Mouse (Mus musculus) R1 (cell line): Measurements from ENCODE around the gene Mkrn2os.
"Not testable (repeated sequence)": the region's sequence is repeated elsewhere in the genome, so short reads cannot be mapped to it uniquely, and the experiment has no call there.

Experiments used
- DNase-seq: peaks from one replicate; pipeline ENCODE4 v3.0.0-alpha.2; 2018; ENCODE audit warnings: low read depth, low spot score

The Mkrn2os gene

DNA sequence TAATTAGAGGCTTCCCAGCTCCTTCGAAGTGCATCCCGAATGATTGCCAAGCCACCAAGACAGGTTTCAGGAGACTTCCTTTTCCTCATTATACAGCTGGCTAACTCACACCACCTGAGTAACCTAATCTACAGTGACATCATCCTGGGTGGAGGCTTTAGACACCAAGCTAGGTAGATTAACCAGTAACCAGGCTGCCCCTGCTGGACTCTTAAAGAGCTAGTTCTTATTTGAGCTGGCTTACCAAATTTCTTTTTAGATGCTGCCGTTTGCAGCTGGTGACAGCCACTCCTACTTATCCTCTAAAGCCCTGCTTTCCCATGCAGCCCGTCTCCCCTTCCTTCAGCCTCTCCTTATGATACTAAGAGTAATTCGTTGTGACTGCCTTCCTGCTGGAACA, at the start of gene Mkrn2os:
Gene Mkrn2os, minus strand, starts transcription at position 119 of the 400 bp plus-strand sequence.
- no peak for DNase-seq

DNA sequence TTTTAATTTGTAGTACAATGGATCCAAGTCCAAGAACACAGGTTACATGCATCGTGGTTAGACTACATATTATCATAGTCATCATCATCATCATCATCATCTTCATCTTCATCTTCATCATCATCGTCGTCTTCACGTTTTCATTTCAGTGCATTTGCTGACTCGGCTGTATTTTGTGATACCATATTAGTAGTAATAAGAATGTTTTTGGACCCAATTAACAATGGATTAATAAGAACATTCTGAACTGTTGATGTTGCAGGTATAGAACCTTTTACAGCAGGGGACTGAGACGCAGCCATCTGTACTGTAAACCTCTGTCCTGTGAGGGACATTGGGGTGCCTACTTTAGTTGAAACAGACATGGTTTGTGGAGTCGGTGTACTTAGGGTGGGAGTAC, 45.8 kb upstream of the Mkrn2os start:
- not testable (repeated sequence) for DNase-seq

DNA sequence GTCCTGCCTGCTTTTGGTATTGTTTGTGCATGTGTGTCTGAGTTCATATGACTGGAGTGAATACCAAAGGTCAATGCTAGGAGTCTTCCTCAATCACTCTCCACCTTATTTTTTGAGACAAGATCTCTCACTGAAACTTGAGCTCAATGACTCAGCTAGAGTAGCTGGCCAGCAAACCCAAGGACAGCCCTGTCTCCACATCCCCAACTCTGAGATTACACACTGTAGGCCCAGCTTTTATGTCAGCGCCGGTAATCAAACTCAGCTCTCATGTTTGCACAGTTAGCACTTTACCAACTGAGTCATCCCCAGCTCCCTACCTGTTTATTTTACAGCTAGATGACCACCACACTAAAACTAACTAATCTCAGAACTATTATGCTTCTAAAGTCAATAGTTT, 41.6 kb upstream of the Mkrn2os start:
- DNase-seq, result no peak

DNA sequence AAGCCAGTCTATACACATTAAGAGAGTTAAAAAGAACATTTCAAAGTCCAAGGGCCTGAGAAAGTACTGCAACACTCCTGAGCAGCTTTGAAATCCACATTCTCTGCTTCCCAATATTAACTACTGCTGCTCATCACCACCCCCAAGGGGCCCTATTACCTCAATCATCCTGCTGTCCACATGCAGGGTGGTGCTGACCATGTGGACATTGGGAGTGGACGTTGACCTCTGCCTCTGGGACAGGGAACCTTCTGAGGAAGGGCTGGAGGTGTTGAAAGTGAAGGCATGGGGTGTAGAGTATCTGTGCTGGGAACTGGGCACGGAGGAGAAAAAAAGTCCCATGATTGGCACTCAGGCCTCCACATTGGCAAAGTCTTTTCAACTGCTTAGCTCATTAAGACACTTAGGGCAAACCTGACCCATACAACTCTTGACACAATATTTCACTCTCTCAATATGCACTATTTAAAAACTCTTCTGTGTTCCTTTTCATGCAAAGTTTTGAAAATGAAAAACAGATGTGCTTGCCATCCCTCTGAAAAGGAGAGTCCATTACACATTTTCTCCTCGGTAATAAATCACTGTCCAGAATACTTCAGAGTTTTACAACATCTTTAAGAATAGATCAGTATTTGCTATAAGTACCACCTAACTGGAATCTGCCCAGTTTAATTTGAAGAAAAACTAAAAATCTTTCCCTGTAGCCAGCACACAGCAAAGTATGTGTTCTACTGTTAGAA, 38.9 kb upstream of the Mkrn2os start:
- no peak for DNase-seq

DNA sequence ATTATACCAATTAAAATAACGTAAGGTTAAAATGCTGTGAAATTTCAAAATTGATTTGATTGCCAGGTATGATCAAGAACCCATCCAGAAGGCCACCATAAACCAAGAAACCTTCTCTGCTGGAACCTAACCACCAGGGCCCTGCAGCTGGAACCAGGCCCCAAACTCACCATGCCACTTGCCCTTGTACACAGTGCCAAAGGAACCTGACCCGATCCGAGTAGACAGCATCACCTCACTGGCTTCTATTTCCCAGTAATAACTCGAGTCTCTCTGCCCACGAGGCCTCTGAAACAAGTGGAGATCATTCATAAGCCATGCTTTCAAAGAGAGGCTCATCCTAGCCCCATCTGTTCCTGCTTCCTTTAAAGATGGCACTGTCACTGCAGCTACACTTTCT, 33.7 kb upstream of the Mkrn2os start:
- no peak for DNase-seq

DNA sequence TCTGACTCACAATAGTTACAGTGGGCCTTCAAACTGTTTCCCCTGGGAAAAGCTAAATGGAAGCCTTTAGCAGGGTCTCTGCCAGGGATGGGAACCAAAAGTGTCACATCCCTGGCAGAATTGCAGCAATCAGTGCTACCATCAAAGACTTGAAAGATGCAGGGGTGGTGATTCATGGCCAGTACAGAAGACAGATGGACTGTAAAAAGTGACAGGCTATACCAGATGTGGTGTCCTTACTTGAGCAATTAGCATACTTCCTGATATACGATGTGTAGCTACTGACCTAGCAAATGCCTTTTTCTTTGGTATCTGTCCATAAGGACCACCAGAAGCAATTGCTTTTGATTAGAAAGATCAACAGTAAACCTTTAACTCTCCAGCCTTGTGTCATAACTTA, 28.6 kb upstream of the Mkrn2os start:
- DNase-seq, result no peak

DNA sequence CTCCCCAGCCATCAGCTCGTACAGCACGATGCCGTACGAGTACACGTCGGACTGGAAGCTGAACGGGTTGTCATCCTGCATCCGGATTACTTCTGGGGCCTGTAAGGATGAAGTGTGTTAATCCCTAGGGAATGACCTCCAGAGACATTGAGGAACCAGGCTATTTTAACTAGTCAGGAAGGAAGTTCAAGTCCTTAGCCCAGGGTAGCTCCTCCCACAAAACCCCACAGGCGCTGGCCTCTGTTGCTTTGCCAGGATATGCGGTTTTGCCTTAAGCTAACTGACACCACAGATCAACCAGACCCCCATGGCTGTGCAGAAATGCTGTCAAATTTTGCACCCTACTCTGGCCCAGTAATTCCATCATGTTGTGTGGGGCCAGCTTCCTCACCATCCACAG, 27.4 kb upstream of the Mkrn2os start:
- peak; percentile 62 for DNase-seq

DNA sequence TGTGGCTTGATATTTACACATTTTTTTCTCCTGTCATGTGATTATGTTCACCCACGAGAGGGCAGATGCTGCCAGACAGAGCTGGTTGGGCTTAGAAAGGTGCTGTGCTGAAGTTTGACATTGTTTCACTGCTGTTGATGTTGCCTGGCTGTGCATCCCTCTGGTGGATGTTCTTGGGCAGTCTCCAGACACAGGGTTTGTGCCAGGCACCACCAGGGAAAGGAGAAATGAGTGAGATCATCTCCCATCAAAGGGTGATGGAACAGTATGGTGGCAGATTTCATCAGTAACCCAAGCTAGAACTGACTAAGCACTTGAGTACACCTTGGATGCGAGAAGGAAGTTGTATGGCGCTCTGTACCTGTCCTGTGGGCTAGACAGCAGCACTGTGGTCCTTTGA, 23.6 kb upstream of the Mkrn2os start:
- DNase-seq, result no peak

DNA sequence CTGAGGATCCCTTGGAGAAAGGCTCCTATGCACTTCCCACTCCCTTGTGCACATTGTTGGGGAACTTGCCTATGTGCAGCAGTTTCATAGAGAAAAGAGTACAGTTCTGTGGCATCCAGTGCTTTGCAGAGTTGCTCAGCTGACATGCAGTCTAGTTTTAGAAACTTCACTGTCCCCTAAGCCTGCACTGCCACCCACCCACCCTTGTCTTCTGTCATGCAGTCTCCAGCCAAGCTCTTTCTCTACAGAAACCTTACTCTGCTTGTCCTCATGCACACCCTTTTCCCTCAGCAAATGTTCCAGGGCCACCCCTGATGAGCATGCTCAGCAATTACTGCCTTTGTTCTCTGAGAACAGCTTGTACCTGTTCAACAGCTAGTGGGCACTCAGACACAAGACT, 21.4 kb upstream of the Mkrn2os start:
- no peak for DNase-seq

DNA sequence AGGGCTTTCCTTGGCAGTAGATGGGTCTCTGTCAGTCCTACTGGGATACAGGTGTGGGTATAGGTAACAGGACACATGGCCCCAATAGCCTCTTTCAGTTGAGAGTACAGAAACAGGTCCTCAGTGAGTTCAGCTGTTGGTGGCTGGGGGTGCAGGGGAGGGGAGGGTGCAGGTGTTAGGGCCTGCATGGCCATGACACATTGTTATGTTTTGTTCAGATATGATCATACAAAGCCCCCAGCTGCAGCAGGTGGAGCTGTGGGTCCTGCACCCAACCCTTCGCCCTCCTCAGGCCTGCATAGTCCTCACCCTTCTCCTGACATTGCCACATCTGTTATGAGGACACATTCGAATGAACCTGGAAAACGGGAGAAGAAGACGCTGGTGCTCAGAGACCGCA, 17.9 kb upstream of the Mkrn2os start:
- no peak for DNase-seq

DNA sequence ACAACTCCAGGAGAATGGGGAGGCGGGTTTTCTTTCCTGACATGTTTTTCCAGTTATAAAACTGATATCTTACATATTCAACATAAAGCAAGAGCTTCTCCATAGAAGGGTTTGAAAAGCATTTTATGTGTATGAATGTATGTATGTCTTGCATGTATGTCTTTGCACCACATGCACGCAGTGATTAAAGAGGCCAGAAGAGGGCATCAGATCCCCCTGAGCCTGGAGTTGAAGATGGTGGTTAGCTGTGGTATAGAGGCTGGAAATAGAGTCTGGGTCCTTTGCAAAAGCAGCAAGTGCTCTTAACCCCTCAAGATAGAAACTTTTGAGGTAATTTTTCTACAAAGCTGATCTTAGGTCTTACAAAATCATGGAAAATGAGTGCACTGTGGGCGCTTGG, 16.7 kb upstream of the Mkrn2os start:
- peak; percentile 58 for DNase-seq

DNA sequence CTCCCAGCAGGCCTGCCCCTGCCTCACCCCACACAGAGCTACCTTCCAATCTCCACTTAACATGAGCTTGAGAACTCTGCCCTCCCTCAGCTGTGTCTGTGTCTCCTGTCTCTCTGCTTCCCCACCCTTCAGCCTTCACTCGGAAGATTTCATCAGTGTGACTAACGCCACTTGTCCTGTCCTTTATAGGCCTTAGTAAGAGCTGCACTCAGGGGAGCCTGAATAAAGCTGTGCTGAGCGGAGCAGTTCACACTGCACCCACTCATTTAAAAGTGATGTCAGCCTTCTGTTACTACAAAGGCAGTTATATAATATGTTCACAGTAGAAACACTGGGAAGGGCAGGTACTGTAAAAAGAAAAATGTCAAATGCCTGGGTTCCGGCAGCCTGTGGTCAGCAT, 15.1 kb upstream of the Mkrn2os start:
- DNase-seq, result no peak

DNA sequence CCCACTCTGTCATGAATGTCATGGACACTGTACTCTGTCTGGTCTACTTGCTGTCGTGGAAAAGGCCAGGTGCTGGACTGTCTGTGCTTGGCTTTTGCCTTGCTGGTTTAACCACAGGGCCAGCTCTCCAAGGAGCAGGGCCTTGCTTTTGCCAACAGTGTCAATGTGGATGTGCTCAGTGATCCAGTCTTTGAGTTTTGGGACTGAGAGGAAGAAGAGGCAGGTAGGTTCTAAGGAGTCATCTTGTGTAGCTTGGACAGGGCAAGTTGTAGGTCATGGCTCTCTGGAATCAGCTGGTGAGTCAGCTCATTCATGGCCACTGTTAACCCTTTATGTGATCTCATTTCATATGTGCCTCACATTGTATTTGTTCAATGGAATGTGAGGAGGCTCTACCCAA, 14.1 kb upstream of the Mkrn2os start:
- no peak for DNase-seq

DNA sequence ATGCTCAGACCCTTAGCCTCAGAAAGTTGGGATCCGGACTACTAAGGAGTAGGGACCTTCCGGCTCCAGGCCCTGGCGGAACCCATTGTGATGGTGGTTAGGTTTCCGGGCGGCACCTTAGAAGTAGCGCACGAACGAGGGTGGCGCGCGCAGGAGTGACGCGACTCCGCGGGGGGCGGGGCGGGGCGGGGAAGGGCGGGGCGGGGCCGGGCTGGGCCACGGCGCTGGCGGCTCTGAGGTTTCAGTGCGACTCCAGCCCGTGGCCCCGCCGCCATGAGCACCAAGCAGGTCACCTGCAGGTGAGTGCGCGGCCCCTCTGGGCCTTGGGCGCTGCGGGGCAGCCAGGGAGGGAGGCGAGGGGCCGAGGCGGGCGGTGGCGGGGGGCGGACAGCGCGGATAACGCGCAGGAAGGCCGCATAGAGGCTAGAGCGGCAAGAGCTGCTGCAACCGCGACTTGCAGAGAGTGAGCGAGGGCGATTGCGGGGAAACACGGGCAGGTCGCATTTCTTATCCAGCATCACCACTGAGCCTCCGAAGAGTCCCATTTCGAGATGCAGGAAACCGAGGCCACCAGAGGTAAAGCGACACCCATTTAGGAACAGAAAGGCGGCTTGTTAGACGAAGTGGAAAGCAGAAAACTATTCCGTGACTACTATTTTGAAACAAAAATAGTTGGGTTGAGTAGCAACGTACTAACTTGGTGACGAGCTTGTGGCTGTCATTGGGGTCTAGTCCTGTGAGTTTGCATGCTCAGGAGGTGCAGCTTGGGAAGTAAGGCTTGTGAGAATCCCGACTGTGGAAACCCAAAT, 9.5 kb upstream of the Mkrn2os start, which contains the start of gene Mkrn2:
Gene Mkrn2, plus strand, starts transcription at position 188 of the 809 bp plus-strand sequence.
- peak; percentile 92 for DNase-seq

DNA sequence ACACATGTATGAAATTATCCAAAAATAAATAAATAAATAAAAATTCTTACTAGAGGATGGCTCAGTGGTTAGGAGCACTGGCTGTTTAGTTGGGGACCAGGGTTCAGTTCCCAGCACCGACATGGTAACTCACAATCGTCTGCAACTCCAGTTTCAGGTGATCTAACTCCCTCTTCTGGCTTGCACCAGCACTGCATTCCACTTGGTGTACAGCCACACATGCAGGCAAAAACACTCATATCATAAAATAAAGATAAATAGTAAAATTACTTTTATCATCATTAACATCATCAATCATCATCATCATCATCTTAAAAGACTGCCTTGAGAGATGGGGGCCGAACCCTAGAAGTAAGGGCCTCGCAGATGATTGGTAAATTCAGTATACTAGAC, 8.9 kb upstream of the Mkrn2os start:
- DNase-seq, result peak; percentile 75

DNA sequence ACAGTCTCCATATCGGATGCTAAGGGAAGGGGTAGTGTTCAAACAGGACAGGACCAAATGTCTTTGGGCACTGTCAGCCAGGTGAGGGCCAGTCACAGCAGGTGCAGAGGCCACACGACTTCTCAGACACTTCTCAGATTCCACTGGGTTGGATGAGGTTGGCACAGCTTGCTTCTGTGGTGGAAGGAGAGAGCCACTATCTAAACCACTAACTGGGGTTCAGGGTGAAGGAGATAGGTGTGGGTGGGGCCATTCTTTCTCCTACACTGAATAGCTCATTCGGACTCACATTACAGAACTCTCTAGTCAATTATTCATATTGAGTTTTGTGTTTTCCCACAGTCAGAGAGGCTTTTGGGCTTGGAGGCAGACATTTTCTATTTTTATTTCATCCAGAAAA, 3.3 kb upstream of the Mkrn2os start:
- DNase-seq, result no peak

DNA sequence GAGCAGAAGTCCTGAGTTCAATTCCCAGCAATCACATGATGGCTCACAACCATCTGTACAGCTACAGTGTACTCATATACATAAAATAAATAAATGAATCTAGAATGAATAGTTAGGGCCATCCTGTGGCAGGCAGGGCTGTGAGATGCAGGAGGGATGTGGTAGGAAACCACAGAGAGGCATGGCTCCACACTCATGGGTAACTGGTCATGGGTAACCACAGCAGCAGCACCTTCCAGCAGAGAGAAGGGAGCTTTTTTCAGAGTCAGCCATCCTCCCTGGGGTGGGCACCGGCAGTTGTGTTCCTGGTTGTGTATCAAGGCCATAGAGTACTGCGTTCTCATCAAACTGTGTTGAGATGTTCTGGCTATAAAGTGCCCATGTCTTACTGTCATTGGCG, 2.1 kb upstream of the Mkrn2os start:
- DNase-seq, result no peak

DNA sequence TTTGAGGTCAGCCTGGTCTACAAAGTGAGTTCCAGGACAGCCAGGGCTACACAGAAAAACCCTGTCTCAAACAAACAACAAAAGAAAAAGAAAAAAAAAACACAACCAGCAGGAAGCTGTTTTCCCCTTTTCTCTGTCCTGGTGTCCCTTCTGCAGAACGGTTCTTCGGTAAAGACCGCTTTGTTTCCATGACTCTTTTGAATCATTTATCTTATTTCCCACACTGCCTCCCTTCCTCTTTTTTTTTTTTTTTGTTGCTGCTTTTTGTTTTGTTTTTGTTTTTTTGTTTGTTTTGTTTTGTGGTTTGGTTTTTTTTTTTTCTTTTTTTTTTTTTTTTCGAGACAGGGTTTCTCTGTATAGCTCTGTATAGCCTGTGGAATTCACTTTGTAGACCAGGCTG, 876 bp upstream of the Mkrn2os start:
- no peak for DNase-seq

DNA sequence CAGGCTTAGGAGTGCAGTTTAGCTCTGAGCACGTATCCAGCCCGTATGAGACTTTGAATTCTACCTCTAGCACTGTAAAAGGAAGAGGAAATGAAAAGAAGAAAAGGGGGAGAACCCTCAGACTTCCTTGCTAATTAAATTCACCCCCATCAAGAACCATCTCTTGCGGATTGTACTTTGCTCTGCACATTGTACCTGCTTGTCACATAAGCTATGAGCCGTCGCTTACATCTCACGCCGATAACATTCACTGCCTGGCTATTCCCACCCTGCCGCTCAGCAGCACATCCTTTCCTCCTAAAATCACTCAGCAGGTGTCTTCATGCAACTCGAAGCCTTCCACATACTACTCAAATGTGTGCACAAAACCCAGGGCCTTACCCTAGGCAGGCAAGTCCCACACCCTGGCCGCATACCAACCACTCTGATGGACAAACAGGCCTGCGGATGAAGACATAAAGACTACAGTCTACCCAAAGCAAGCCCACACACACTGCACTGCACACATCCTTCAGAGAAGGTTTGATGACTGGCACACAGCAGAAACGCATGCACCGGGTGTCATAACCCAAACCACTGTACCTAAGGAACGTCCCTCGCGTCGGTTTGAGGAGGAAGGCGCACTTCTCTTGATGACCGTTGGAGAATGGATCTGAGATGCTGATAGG, 550 bp downstream of the Mkrn2os start:
- no peak for DNase-seq

DNA sequence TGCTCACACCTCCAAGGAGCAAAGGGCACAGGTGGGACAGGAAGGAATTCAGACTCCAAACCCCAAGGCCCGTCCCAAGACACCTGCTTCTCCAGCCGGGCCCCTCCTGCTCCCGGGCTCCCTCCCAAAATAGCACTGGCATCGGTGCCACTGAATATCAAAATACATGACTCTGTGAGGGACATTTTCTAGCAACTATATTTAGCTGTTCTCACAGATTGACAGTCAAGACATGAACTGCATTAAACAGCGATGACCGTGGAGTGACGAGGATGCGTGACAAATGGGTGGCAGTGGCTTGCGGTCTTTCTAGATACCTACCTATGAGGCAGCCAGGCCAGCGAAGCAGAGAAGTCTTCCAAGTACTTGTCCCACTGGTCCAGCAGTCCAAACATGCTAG, 6.1 kb downstream of the Mkrn2os start:
- no peak for DNase-seq

DNA sequence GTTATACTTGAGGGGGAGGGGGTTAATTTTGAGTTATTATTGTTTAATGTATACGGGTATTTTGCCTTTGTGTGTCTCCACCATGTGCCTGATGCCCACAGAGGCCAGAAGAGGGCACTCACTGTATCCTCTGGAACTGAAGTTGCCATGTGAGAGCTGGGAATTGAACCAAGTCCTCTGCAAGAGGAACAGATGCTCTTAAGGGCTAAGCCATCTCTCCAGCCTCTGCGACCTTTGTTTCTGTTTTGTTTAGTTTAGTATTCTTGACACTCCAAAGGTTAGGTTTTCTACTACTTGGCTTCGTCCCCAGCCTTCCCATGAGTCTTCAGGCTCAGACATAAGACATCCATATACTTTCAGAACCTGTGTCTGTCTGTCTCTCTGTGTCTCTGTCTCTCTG, 8.2 kb downstream of the Mkrn2os start:
- DNase-seq, result no peak

DNA sequence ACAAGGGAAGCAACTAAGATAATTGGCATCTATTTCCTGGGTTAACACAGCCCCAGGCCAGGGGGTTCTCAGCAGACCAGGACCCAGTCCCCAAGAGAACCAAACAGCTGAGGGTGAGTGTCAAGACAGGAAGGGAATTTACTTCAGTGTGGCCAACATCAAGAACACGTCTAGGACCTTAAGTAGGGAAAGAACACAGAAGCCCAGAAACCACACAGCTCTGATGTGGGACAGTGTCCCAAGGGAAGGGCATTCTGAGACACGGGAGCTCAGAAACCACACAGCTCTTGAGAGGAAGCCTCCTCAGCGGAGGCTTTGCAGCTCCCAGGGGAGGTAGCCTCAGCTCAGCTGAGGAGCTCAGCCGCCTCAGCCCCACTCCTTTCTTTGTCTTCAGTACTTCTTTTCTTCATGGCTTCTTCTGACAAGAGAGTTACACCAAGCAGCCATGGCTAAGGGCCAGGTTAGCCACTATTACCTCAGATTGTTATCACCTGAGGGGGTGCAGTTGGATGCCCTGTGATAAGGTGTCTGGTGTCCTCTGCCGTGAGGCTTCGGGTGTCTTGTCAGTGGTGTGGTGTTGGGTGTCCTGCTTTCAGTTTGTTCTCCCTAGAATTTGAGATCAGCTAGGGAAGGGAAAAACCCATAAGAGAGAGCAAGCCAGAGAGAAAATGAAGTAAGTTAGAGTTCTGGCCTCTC, 8.8 kb downstream of the Mkrn2os start:
- no peak for DNase-seq
